Mouse (Mus musculus) MEL (cell line): ENCODE results near the gene Thsd7b.

Source experiments
- ETS1 ChIP-seq: IDR thresholded peaks from 2 replicates; pipeline ENCODE4 v1.6.1; 2012; ENCODE audit warnings: low read depth, mild to moderate bottlenecking, inconsistent platforms, low read length, improper control_type of control experiment, moderate library complexity
- GABPA ChIP-seq: IDR thresholded peaks from 2 replicates; pipeline ENCODE4 v1.6.1; 2012; ENCODE audit warnings: low read depth, mild to moderate bottlenecking, inconsistent platforms, low read length, improper control_type of control experiment, moderate library complexity

- TF ChIP-seq ETS1: no peak
- TF ChIP-seq GABPA: no peak
Observed at GRCm38 (mm10) chr1:130083788-130084187, 810.7 kb downstream of the Thsd7b start.
